Mouse (Mus musculus): ENCODE results near the gene Gm9044.
"Not testable (repeated sequence)": the region's sequence is repeated elsewhere in the genome, so short reads cannot be mapped to it uniquely, and the experiment has no call there.

Gene Gm9044

GRCm38 (mm10) chr10:118332308-118332707, at the start of gene Gm9044:
TSS of gene Gm9044 (minus strand) at chr10:118332408.
- not testable (repeated sequence) for DNase-seq (ENCODE audit: low read depth, low spot score)

DNA sequence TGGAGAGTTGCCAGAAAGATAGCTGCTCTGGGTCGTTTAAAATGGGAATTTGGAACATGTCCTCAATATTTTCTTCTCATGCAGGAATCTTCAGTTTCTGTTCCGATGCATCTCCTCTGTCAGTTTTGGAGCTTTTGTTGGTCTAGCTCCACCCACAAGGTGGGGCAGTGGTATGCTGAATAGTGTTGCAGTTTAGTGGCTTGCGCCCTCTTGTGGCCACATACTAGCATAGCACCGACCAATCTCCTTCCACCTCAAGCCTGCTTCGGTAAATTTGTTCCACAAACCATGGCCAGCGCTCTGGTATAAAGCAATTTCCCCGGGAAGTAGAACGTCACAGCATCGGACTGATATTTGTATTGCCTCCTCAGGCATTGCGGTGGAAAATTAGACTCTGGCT, 38.2 kb upstream of the Gm9044 start:
- DNase-seq (ENCODE audit: low read depth, low spot score): peak; percentile 59

DNA sequence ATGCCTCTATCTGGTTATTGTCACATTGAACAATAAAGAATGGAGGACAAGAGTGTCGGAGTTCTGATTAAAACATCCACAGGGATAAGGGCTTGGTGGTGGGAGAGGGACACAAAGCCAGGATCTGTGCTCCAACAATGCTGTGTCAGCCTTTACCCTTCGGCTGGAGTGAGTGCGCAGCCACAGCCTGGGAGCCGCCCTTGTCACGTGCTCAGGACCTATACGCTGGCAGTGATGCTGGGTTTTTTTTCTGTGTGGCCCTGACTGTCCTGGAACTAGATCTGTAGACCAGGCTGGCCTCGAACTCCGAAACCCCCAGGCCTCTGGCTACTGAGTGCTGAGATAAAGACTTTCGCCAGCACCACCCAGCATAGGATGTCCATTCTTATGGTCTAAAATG, 37.3 kb upstream of the Gm9044 start:
- DNase-seq (ENCODE audit: low read depth, low spot score): no peak

GRCm38 (mm10) chr10:118354005-118354404, 21.8 kb upstream of the Gm9044 start, which contains the start of gene Gm9049:
TSS of gene Gm9049 (minus strand) at chr10:118354105.
- not testable (repeated sequence) for DNase-seq (ENCODE audit: low read depth, low spot score)

DNA sequence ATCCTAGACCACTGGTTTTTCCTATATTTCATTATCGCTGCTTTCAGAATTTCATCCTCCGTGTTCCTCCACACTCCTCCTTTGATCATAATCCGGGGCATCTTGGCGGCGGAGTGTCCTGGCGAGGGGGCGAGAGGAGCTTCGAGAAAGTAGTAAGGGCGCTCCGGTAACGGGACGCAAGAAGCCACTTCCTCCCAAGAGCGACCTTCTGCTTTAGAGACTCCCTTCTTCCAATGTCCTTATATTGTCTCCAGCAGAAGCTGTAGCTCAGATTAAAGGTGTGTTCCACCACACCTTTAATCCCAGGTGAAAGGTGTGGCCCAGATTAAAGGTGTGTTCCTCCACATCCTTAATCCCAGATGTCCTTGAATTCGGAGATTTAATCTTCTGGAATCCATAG, 16.4 kb upstream of the Gm9044 start, which contains the start of gene Gm9048:
Gene Gm9048, minus strand, starts transcription at position 101 of the 400 bp plus-strand sequence.
- not testable (repeated sequence) for DNase-seq (ENCODE audit: low read depth, low spot score)

GRCm38 (mm10) chr10:118343155-118343554, 10.9 kb upstream of the Gm9044 start, which contains the start of gene Gm9046:
TSS of gene Gm9046 (minus strand) at chr10:118343255.
- not testable (repeated sequence) for DNase-seq (ENCODE audit: low read depth, low spot score)

DNA sequence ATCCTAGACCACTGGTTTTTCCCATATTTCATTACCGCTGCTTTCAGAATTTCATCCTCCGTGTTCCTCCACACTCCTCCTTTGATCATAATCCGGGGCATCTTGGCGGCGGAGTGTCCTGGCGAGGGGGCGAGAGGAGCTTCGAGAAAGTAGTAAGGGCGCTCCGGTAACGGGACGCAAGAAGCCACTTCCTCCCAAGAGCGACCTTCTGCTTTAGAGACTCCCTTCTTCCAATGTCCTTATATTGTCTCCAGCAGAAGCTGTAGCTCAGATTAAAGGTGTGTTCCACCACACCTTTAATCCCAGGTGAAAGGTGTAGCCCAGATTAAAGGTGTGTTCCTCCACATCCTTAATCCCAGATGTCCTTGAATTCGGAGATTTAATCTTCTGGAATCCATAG, 5.5 kb upstream of the Gm9044 start, which contains the start of gene Gm9045:
Gene Gm9045, minus strand, starts transcription at position 101 of the 400 bp plus-strand sequence.
- not testable (repeated sequence) for DNase-seq (ENCODE audit: low read depth, low spot score)

GRCm38 (mm10) chr10:118326869-118327268, 5.3 kb downstream of the Gm9044 start, which contains the start of gene Gm9040:
TSS of gene Gm9040 (minus strand) at chr10:118326969.
- not testable (repeated sequence) for DNase-seq (ENCODE audit: low read depth, low spot score)

- no peak for DNase-seq (ENCODE audit: low read depth, low spot score)
Observed at GRCm38 (mm10) chr10:118319024-118319423, 13.2 kb downstream of the Gm9044 start.

DNA sequence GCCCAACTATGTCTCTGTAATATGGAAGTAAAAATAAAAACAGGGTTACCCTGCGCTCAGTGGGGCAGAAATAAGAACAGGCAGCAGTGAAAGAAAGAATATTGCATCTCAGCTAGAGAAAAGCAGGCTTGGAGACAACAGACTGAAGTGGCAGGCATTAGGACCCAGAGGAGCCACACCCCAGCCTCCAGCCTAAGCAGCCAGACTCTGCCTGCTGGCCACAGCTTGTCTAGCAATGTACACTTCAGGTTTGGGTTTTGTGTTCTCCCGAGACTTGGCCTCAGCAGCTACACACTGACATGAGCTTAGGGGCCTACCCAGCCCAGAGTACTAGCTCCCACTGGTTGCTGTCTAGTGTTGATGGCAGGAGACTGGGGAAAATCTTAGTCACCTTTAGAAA, 30.1 kb downstream of the Gm9044 start:
- not testable (repeated sequence) for DNase-seq (ENCODE audit: low read depth, low spot score)

- no peak for DNase-seq (ENCODE audit: low read depth, low spot score)
Observed at GRCm38 (mm10) chr10:118294938-118295337, 37.3 kb downstream of the Gm9044 start, which contains the start of gene Iltifb. TSS of gene Iltifb (minus strand) at chr10:118295038.

GRCm38 (mm10) chr10:118283016-118283415, 49.2 kb downstream of the Gm9044 start:
- not testable (repeated sequence) for DNase-seq (ENCODE audit: low read depth, low spot score)

DNA sequence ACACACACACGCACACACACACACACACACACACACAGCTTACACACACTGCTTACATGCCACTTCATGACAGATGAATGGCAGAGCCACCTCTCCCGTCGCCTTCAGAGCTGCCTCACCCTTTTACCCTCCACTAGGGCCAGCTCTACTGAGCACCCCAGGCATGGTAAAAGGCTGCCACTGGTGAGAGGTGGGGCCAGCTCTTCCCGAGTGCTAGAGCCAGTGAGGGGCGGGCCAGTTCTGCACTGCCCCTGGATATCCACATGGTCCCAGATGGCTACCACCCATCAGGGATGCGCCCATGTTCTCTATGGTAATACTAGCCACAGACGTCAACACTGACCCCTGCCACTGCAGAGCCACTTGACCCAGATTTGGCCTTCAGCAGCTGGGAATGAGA, 49.6 kb downstream of the Gm9044 start:
- not testable (repeated sequence) for DNase-seq (ENCODE audit: low read depth, low spot score)

All from skeletal muscle tissue, adult 2 months (tissue).